Mouse (Mus musculus) cerebellum, postnatal 10 days (tissue): ENCODE measurements around the gene Nedd9.

Source experiments
- DNase-seq, 2 experiments: peaks; one replicate each; pipeline ENCODE4 v3.0.0; 2021; ENCODE audit warnings: mixed read lengths in 2 of 2

Nedd9 gene

GRCm38 (mm10) chr13:41408374-41408952 lies 78.7 kb downstream of the Nedd9 start:
- DNase-seq: no peak

- no peak for DNase-seq
These were observed 82.2 kb downstream of the Nedd9 start for GRCm38 (mm10) chr13:41405009-41405408.

GRCm38 (mm10) chr13:41403838-41404237 lies 83.3 kb downstream of the Nedd9 start:
- no peak for DNase-seq

GRCm38 (mm10) chr13:41402441-41403003 lies 84.6 kb downstream of the Nedd9 start:
- DNase-seq: no peak

- DNase-seq: no peak
These were observed 85.4 kb downstream of the Nedd9 start for GRCm38 (mm10) chr13:41401775-41402174.

- no peak for DNase-seq
These were observed 86.9 kb downstream of the Nedd9 start for GRCm38 (mm10) chr13:41400289-41400688.

- no peak for DNase-seq
These were observed 95.0 kb downstream of the Nedd9 start for GRCm38 (mm10) chr13:41392191-41392590.

- no peak for DNase-seq
These were observed 96.5 kb downstream of the Nedd9 start for GRCm38 (mm10) chr13:41390698-41391097.

- peak; percentile 10 to 19 for DNase-seq
These were observed 100.6 kb downstream of the Nedd9 start for GRCm38 (mm10) chr13:41386581-41386980.

GRCm38 (mm10) chr13:41384896-41385295 lies 102.3 kb downstream of the Nedd9 start:
- DNase-seq: peak; percentile 19 to 21

GRCm38 (mm10) chr13:41382635-41383034 lies 104.5 kb downstream of the Nedd9 start:
- no peak for DNase-seq

- DNase-seq: no peak
These were observed 105.2 kb downstream of the Nedd9 start for GRCm38 (mm10) chr13:41381806-41382546.

GRCm38 (mm10) chr13:41381041-41381805 lies 105.9 kb downstream of the Nedd9 start:
- no peak for DNase-seq

- no peak for DNase-seq
These were observed 107.2 kb downstream of the Nedd9 start for GRCm38 (mm10) chr13:41379951-41380465.

- no peak for DNase-seq
These were observed 108.7 kb downstream of the Nedd9 start for GRCm38 (mm10) chr13:41378462-41378861.

- DNase-seq: no peak
These were observed 109.3 kb downstream of the Nedd9 start for GRCm38 (mm10) chr13:41377856-41378255.

GRCm38 (mm10) chr13:41377011-41377431 lies 110.1 kb downstream of the Nedd9 start:
- DNase-seq: no peak

GRCm38 (mm10) chr13:41376111-41376510 lies 111.1 kb downstream of the Nedd9 start:
- no peak for DNase-seq

GRCm38 (mm10) chr13:41375696-41376095 lies 111.5 kb downstream of the Nedd9 start:
- DNase-seq: no peak

- no peak for DNase-seq
These were observed 112.3 kb downstream of the Nedd9 start for GRCm38 (mm10) chr13:41374886-41375285.

- no peak for DNase-seq
These were observed 114.4 kb downstream of the Nedd9 start for GRCm38 (mm10) chr13:41372555-41373460.

- DNase-seq: no peak
These were observed 115.6 kb downstream of the Nedd9 start for GRCm38 (mm10) chr13:41371547-41371946.
